Mouse (Mus musculus) spleen, adult 10 weeks (tissue): Measurements from ENCODE around the gene Spryd4. TPM values are rescaled to one million over a fixed set of nuclear protein-coding genes. Genes with fewer than 3 reads are reported as not detected.

Experiments used
- polyA plus RNA-seq: library from polyadenylated mRNA; stranded (reverse); fragments of 350-450 nt; fragmentation: Illumina TruSeq; extraction: RNeasy Lipid Tissue Mini Kit (QIAGEN cat#74804); gene quantifications from one replicate; pipeline ENCODE4 v1.2.3, GENCODE M21; 2015; ENCODE audit warnings: low replicate concordance; ENCODE audit not compliant: insufficient read depth

The Spryd4 gene
- polyA plus RNA-seq = 13.4 TPM

GRCm38 (mm10) chr10:128211390-128212108 is at the start of gene Spryd4:
Spryd4 (minus strand) TSS chr10:128211807.

DNA sequence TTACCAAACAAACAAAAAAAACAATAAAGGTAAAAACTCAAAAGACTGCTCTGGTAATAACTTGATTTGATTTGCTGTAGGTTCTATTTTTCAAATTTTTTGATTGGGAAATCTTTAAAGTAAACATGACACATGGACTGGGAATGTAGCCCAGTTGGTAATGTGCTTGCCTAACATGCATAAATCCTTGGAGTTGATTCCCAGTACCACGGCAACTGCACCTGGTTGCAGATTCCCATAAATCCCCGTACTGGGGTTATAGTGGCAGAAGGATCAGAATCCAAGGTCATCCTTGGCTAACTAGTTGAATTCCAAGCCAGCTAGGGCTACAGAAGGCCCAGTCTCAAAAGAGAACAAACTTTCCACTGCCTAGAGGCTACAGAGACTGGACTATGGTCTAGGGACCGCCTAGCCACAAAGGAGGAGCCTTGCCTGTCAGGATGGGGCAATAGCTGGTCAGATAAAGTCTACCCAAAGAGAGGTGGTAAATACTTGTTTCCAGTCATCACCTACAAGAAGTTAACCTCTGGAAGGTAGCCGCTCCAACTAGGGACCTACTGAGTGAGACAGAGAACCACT is 42.2 kb upstream of the Spryd4 start, which contains the start of gene Apon:
Gene Apon (plus strand): TSS at position 420 of the 579 bp plus-strand sequence.

GRCm38 (mm10) chr10:128231697-128232419 is 20.3 kb upstream of the Spryd4 start, which contains the start of gene Timeless:
Timeless (plus strand) TSS chr10:128232065.

GRCm38 (mm10) chr10:128225538-128225937 is 13.9 kb upstream of the Spryd4 start, which contains the start of gene Mip:
Mip (plus strand) TSS chr10:128225838.

GRCm38 (mm10) chr10:128194024-128194550 is 17.5 kb downstream of the Spryd4 start, which contains the start of gene Gls2:
Gls2 (plus strand) TSS chr10:128194457.

GRCm38 (mm10) chr10:128179989-128180388 is 31.6 kb downstream of the Spryd4 start, which contains the start of gene Rbms2:
Rbms2 (minus strand) TSS chr10:128180297.

Other genes with a start within 250 kb of the Spryd4 start
- gene Hsd17b6, start 204.2 kb downstream of the Spryd4 start, polyA plus RNA-seq = not detected
- 34.6 TPM for gene Prim1, start 196.6 kb downstream of the Spryd4 start, polyA plus RNA-seq
- 1,288 TPM for gene Naca, start 176.2 kb downstream of the Spryd4 start, polyA plus RNA-seq
- gene Ptges3, start 152.9 kb downstream of the Spryd4 start, polyA plus RNA-seq = 192 TPM
- gene Atp5b, start 128.5 kb downstream of the Spryd4 start, polyA plus RNA-seq = 584 TPM
- 77.3 TPM for gene Baz2a, start 120.2 kb downstream of the Spryd4 start, polyA plus RNA-seq
- gene Rbms2, start 31.5 kb downstream of the Spryd4 start, polyA plus RNA-seq = 28.3 TPM
- 1.1 TPM for gene Gls2, start 17.4 kb downstream of the Spryd4 start, polyA plus RNA-seq
- gene Mip, start 14.0 kb upstream of the Spryd4 start, polyA plus RNA-seq = not detected
- 14.1 TPM for gene Timeless, start 20.3 kb upstream of the Spryd4 start, polyA plus RNA-seq
- 0.28 TPM for gene Apon, start 42.3 kb upstream of the Spryd4 start, polyA plus RNA-seq
- gene Apof, start 56.9 kb upstream of the Spryd4 start, polyA plus RNA-seq = 1.3 TPM
- gene Stat2, start 58.8 kb upstream of the Spryd4 start, polyA plus RNA-seq = 74.1 TPM
- not detected for gene Il23a, start 86.9 kb upstream of the Spryd4 start, polyA plus RNA-seq
- 44.8 TPM for gene Pan2, start 91.5 kb upstream of the Spryd4 start, polyA plus RNA-seq
- gene Cnpy2, start 110.7 kb upstream of the Spryd4 start, polyA plus RNA-seq = 58.8 TPM
- 121 TPM for gene Cs, start 125.9 kb upstream of the Spryd4 start, polyA plus RNA-seq
- gene Coq10a, start 157.2 kb upstream of the Spryd4 start, polyA plus RNA-seq = 42.0 TPM
- 35.0 TPM for gene Ankrd52, start 165.3 kb upstream of the Spryd4 start, polyA plus RNA-seq
- gene Slc39a5, start 189.4 kb upstream of the Spryd4 start, polyA plus RNA-seq = not detected
- 48.3 TPM for gene Nabp2, start 199.7 kb upstream of the Spryd4 start, polyA plus RNA-seq
- gene Rnf41, start 199.8 kb upstream of the Spryd4 start, polyA plus RNA-seq = 25.2 TPM
- 93.2 TPM for gene Smarcc2, start 247.4 kb upstream of the Spryd4 start, polyA plus RNA-seq